Mouse (Mus musculus): ENCODE results near the gene Glipr1. TPM values are rescaled to one million over a fixed set of nuclear protein-coding genes. Genes with fewer than 3 reads are reported as not detected.
A peak's percentile ranks its signal among the peaks of the same experiment; 100 is the strongest.
"Not testable (repeated sequence)": the region's sequence is repeated elsewhere in the genome, so short reads cannot be mapped to it uniquely, and the experiment has no call there.

The Glipr1 gene
- total and polyA plus RNA-seq, 3 experiments = 341 to 1,004 (median 471) TPM

- H3K4me1 ChIP-seq (ENCODE audit: control insufficient read depth in 1 of 2, insufficient read depth in 2 of 2); H3K27ac ChIP-seq (ENCODE audit: insufficient read depth, low read depth); H3K9ac ChIP-seq (ENCODE audit: insufficient read depth, low read depth); in situ Hi-C loops (cut with MboI; ENCODE audit: low pct_ligation_motif_present, low pct_unique_long_range_greater_than_20kb, low sequenced_read_pairs); dilution Hi-C loops (cut with MboI; ENCODE audit: extremely low pct_ligation_motif_present, extremely low pct_unique_long_range_greater_than_20kb, low sequenced_read_pairs); H3K27me3 ChIP-seq (replicated peaks); H3K4me3 ChIP-seq (replicated peaks in 1 of 3; ENCODE audit: low read depth in 2 of 3, low read length in 2 of 3, poor library complexity in 1 of 3); H3K4me2 ChIP-seq (ENCODE audit: insufficient read depth, low read depth, poor library complexity, severe bottlenecking); H3K9me3 ChIP-seq (replicated peaks; ENCODE audit: low read length); DNase-seq (ENCODE audit: extremely low read depth); H3K36me3 ChIP-seq (replicated peaks in 1 of 2; ENCODE audit: control insufficient read depth in 1 of 2, insufficient read depth in 1 of 2, low read length in 1 of 2); H3K79me2 ChIP-seq (replicated peaks; ENCODE audit: control insufficient read depth, extremely low read depth, insufficient read depth, poor library complexity, severe bottlenecking): not testable (repeated sequence)
Observed at GRCm38 (mm10) chr10:112028689-112029088, 26.3 kb upstream of the Glipr1 start.

GRCm38 (mm10) chr10:112023585-112023984, 21.2 kb upstream of the Glipr1 start:
- Histone ChIP-seq H3K36me3 (replicated peaks in 1 of 2; ENCODE audit: control insufficient read depth in 1 of 2, insufficient read depth in 1 of 2, low read length in 1 of 2) (no peaks in the 10 kb centered on the region), H3K4me1 (ENCODE audit: control insufficient read depth in 1 of 2, insufficient read depth in 2 of 2) (no peaks in the 10 kb centered on the region), H3K27me3 (replicated peaks) (no peaks in the 10 kb centered on the region), H3K79me2 (replicated peaks; ENCODE audit: control insufficient read depth, extremely low read depth, insufficient read depth, poor library complexity, severe bottlenecking) (no peaks in the 10 kb centered on the region), H3K9me3 (replicated peaks; ENCODE audit: low read length) (peaks cover 2% of the 10 kb centered on the region), H3K9ac (ENCODE audit: insufficient read depth, low read depth) (no peak overlapping the region), H3K4me3 (replicated peaks in 1 of 3; ENCODE audit: low read depth in 2 of 3, low read length in 2 of 3, poor library complexity in 1 of 3) (no peak overlapping the region), H3K4me2 (ENCODE audit: insufficient read depth, low read depth, poor library complexity, severe bottlenecking) (no peak overlapping the region), H3K27ac (ENCODE audit: insufficient read depth, low read depth) (no peak overlapping the region)
- in situ Hi-C loops (cut with MboI; ENCODE audit: low pct_ligation_motif_present, low pct_unique_long_range_greater_than_20kb, low sequenced_read_pairs) (no loop called here), dilution Hi-C loops (cut with MboI; ENCODE audit: extremely low pct_ligation_motif_present, extremely low pct_unique_long_range_greater_than_20kb, low sequenced_read_pairs) (no loop called here)
- TF ChIP-seq HCFC1 (IDR thresholded peaks at IDR 0.05; ENCODE audit: low read depth, low read length) (no peak), MAFK (IDR thresholded peaks at IDR 0.05; ENCODE audit: insufficient replicate concordance, low read length) (no peak), USF2 (conservative IDR thresholded peaks at IDR 0.05; ENCODE audit: low read depth, low read length) (no peak), KAT2A (IDR thresholded peaks at IDR 0.05; ENCODE audit: insufficient replicate concordance, low read length) (no peak)
- no peak for DNase-seq (ENCODE audit: extremely low read depth)

- H3K4me3 ChIP-seq (replicated peaks in 1 of 3; ENCODE audit: low read depth in 2 of 3, low read length in 2 of 3, poor library complexity in 1 of 3); H3K9ac ChIP-seq (ENCODE audit: insufficient read depth, low read depth); H3K27me3 ChIP-seq (replicated peaks); dilution Hi-C loops (cut with MboI; ENCODE audit: extremely low pct_ligation_motif_present, extremely low pct_unique_long_range_greater_than_20kb, low sequenced_read_pairs); DNase-seq (ENCODE audit: extremely low read depth); H3K4me1 ChIP-seq (ENCODE audit: control insufficient read depth in 1 of 2, insufficient read depth in 2 of 2); H3K4me2 ChIP-seq (ENCODE audit: insufficient read depth, low read depth, poor library complexity, severe bottlenecking); H3K27ac ChIP-seq (ENCODE audit: insufficient read depth, low read depth); in situ Hi-C loops (cut with MboI; ENCODE audit: low pct_ligation_motif_present, low pct_unique_long_range_greater_than_20kb, low sequenced_read_pairs); H3K79me2 ChIP-seq (replicated peaks; ENCODE audit: control insufficient read depth, extremely low read depth, insufficient read depth, poor library complexity, severe bottlenecking); H3K9me3 ChIP-seq (replicated peaks; ENCODE audit: low read length); H3K36me3 ChIP-seq (replicated peaks in 1 of 2; ENCODE audit: control insufficient read depth in 1 of 2, insufficient read depth in 1 of 2, low read length in 1 of 2): not testable (repeated sequence)
- 0 out of 2 replicates have a peak, but pooled peaks have one; percentile 55 for TF ChIP-seq IRF4 (IDR thresholded peaks at IDR 0.05; ENCODE audit: low read depth, low read length)
- TF ChIP-seq EP300 (IDR thresholded peaks at IDR 0.05; ENCODE audit: low read length) = peak; percentile 58; the same call in 1 of the 2 replicates
Observed at GRCm38 (mm10) chr10:112009511-112009910, 7.1 kb upstream of the Glipr1 start.

Data from CH12.LX (cell line).